9 mouse cellular contexts compared by ENCODE assay signal in the genomic region with DNA sequence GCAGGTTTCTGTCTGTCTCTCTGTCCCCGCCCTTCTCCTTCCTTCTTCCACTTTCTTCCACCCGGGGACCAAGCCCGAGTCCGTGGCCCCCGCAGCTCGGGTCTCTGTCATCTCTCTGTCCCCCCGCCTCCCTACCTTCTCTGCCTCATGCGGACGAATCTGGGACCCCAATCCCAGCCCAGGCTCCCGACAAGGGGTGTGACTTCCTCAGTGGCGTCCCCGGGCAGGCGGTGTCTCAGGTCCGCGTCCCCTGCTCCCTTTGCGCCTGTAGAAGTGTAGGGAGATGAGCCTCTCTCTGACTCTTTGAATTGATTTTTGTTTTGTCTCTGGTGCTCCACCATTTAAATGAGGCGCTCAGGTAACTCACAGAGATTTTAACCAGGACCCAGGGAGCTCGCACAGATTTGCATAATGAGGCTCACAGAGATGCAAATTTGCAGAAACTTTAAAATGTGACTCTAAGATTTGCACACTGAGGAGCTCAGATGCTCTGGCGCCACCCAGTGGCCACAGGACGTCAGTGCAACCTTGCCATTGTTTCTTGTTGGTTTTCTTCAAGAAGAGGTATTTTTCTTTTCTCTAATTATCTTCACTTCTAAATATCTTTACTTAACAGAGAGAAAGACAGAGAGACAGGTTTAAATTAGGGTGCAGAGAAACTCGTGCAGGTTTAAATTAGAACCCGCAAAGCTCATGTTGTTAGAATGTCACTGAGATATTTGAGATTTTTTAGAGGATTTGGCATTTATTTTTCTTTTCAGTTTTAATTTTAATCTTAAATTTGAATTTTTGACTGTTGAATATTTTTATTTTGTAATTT. TPM values are rescaled to one million over a fixed set of nuclear protein-coding genes. Genes with fewer than 3 reads are reported as not detected.
DNase-seq lines count a peak whose midpoint lies in the region; ATAC-seq and TF ChIP-seq lines count a peak whose summit lies in the region.
"Not testable (repeated sequence)": the region's sequence is repeated elsewhere in the genome, so short reads cannot be mapped to it uniquely, and the experiment has no call there.
"Had no signal": no experiment of that assay in that cellular context is flagged by ENCODE, and none has a peak within 500 bp of the region (broad histone marks: within the 10 kb centered on the region; RNA-seq: fewer than 3 reads in every experiment).

No protein-coding gene starts in this region.

- not testable (repeated sequence) for H3K4me2 ChIP-seq in hindbrain, embryonic 15.5 days; lung, embryonic 15.5 days

- H3K36me3 ChIP-seq in hindbrain, embryonic 15.5 days; lung, embryonic 15.5 days: not testable (repeated sequence)

- H3K9me3 ChIP-seq in hindbrain, embryonic 15.5 days; lung, embryonic 15.5 days: not testable (repeated sequence)

- not testable (repeated sequence) for H3K27ac ChIP-seq in hindbrain, embryonic 15.5 days (replicated peaks); lung, embryonic 15.5 days

- not testable (repeated sequence) for H3K4me3 ChIP-seq in hindbrain, embryonic 15.5 days; lung, embryonic 15.5 days

- in situ Hi-C loops in Patski (cut with MboI; ENCODE audit: low pct_unique_long_range_greater_than_20kb), result not testable (repeated sequence)

- not testable (repeated sequence) for DNase-seq in Patski (ENCODE audit: low read depth, low spot score)
- peak; percentile 27 to 39 for DNase-seq in gastrocnemius, adult 8-10 months (ENCODE audit: low spot score in 2 of 2)
- peak; percentile 34 to 71 for DNase-seq in layer of hippocampus, postnatal 25 days (ENCODE audit: extremely low spot score in 1 of 2, low spot score in 1 of 2)
- peak; percentile 18 for DNase-seq in ovary, postnatal 14 days (ENCODE audit: low spot score)
- peak; percentile 42 for DNase-seq in thymus, postnatal 25 days

- not testable (repeated sequence) for TF ChIP-seq CTCF in Patski (IDR thresholded peaks at IDR 0.05)

- ATAC-seq in Patski, result peak; percentile 93
- peak; percentile 96 for ATAC-seq in common myeloid progenitor, adult 5-6 weeks (replicated peaks; ENCODE audit: low read depth, poor library complexity, severe bottlenecking)
- peak; percentile 89 for ATAC-seq in hindbrain, embryonic 15.5 days (ENCODE audit: low FRiP score, low read depth)
- peak; percentile 93 for ATAC-seq in lung, embryonic 15.5 days (ENCODE audit: borderline replicate concordance, extremely low read depth, low FRiP score, low TSS enrichment)

- H3K27me3 ChIP-seq in Patski; hindbrain, embryonic 15.5 days; lung, embryonic 15.5 days: not testable (repeated sequence)

- not testable (repeated sequence) for H3K9ac ChIP-seq in hindbrain, embryonic 15.5 days; lung, embryonic 15.5 days

- WGBS in hindbrain, embryonic 15.5 days, result 78% methylated on average over 21 of the region's 22 CpGs
- WGBS in lung, embryonic 15.5 days, result 79% methylated on average over 22 of the region's 22 CpGs

- CTCF ChIA-PET in Patski (lab: Charles Lee), result not testable (repeated sequence)

- POLR2A ChIA-PET in Patski (lab: Charles Lee), result not testable (repeated sequence)

- not testable (repeated sequence) for H3K4me1 ChIP-seq in hindbrain, embryonic 15.5 days (replicated peaks); lung, embryonic 15.5 days

RNA-seq across cellular contexts. Expression of gene Gm21860, which starts 35.8 kb away (rescaled TPM):
- not detected for polyA plus RNA-seq in Patski (2021)
- not detected in 2 replicates for total RNA-seq in common myeloid progenitor, adult 5-6 weeks (2017)
- not detected for total RNA-seq in gastrocnemius, adult 8-10 months (2022)
- polyA plus RNA-seq in hindbrain, embryonic 15.5 days (2015; fragmentation: Nextera tagmentation; extraction: Ambion mirVana), result not detected in 2 replicates
- total RNA-seq in layer of hippocampus, postnatal 25 days (2021), result not detected
- polyA plus RNA-seq in lung, embryonic 15.5 days (2015; fragmentation: Nextera tagmentation; extraction: Ambion mirVana), result not detected in 2 replicates
- polyA plus RNA-seq: myocyte had no signal
